Mouse (Mus musculus) adrenal gland, postnatal 4 days (tissue): ENCODE measurements around the gene Rsbn1l. TPM values are rescaled to one million over a fixed set of nuclear protein-coding genes. Genes with fewer than 3 reads are reported as not detected.

Source experiments
- DNase-seq, 2 experiments: peaks; one replicate each; pipeline ENCODE4 v3.0.0; 2021 to 2022; ENCODE audit warnings: low spot score in 2 of 2, mixed read lengths in 2 of 2
- long read RNA-seq, 2 experiments: library from polyadenylated mRNA; stranded (forward); transcript quantifications; one replicate each; pipeline ENCODE4 v2.0.0; 2021
- total RNA-seq, 2 experiments: library from RNA; stranded (reverse); gene quantifications; 2 replicates each; pipeline ENCODE4 v1.2.3; 2021

The Rsbn1l gene
- 10 to 100 TPM; 19.5 to 21.8 TPM for total RNA-seq
- long read RNA-seq, experiment 1, full-length matches to known transcripts: 2 of 7 reads
- long read RNA-seq, experiment 1, partial matches to known transcripts: 4 of 7 reads
- long read RNA-seq, experiment 1, other reads (novel, unspliced or antisense): 1 of 7 reads
- long read RNA-seq, experiment 2, full-length matches to known transcripts: 2 of 20 reads
- long read RNA-seq, experiment 2, partial matches to known transcripts: 10 of 20 reads
- long read RNA-seq, experiment 2, other reads (novel, unspliced or antisense): 8 of 20 reads

DNA sequence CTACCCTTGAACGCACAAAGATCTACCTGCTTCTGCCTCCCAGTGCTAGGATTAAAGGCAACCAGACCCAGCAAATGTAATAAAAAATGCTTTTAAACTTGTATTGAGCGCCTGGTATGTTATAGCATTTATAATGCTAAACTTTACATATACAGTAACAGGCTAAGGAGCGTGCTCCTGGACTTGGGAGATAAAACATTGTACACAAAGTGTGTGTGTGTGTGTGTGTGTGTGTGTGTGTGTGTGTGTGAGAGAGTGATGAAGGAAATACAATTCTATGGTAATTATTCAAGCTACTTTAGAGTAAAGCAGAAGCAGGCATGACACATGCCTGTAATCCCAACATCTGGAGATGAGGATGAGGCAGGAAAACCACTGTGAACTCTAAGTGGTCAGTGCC lies at the start of gene Rsbn1l:
Gene Rsbn1l (minus strand): TSS at position 101 of the 400 bp plus-strand sequence.
- no peak for DNase-seq

DNA sequence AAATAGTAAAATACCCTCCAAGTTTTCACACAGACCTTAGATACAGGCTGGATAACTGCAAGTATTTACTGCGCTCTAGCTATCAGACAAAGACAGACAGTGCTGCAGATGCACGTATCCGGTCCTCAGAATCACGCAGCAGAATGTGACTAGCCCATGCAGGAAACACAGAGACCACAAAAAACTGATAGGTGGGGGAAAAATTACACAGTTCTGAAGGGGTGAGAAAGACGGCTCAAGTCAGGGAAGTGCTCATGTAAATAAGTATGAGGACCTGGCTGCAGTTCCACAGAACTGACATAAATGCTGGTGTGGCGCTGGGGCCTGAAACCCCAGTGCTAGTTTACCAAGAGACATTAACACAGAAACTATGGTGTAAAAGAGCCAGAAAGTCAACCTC lies 46.5 kb upstream of the Rsbn1l start:
- no peak for DNase-seq

- no peak for DNase-seq
These were observed 45.6 kb upstream of the Rsbn1l start for GRCm38 (mm10) chr5:21001622-21002315.

GRCm38 (mm10) chr5:20998427-20998826 lies 42.2 kb upstream of the Rsbn1l start:
- DNase-seq: no peak

- no peak for DNase-seq
These were observed 41.4 kb upstream of the Rsbn1l start for GRCm38 (mm10) chr5:20997555-20997954.

- DNase-seq: no peak
These were observed 34.0 kb upstream of the Rsbn1l start for GRCm38 (mm10) chr5:20990062-20990809.

DNA sequence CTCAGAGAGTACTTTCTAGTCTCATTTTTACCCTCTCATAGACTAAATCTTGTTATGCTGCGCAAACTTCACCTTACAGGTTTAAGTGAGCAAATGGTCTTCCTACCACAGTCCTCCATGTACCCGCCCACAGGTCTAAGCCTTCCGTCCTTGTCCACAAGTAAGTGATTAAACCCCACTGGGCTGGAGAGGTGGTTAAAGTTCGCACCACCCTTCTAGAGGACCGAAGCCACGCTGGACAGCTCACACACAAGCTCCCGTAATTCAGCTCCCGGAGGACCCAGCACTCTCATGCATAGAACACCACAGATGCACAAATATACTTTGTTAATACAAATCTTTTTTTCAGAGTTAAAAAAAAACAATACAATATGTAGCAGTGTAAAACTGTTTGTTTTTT lies 30.1 kb upstream of the Rsbn1l start:
- DNase-seq: no peak

- no peak for DNase-seq
These were observed 27.3 kb upstream of the Rsbn1l start for GRCm38 (mm10) chr5:20983505-20983904.

GRCm38 (mm10) chr5:20974690-20975089 lies 18.5 kb upstream of the Rsbn1l start:
- DNase-seq: no peak

DNA sequence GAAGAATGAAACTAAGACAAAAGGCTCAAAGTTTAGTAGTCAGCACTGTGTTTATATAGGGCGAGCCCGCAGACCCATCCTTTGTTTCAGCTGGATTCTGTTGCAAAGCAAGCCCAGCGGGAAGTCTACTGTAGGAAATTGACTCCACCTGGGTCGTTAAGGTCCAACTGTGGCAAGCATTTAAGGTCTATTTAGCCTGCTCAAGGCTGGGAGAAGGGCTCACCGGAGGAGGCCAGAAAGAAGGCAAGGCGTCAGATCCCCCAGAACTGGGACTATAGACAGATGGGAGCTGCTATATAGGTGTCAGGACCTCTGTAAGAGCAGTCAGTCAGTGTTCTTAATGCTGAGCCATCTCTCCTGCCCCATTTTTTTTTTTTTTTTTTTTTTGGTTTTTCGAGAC lies 17.8 kb upstream of the Rsbn1l start:
- DNase-seq: no peak

DNA sequence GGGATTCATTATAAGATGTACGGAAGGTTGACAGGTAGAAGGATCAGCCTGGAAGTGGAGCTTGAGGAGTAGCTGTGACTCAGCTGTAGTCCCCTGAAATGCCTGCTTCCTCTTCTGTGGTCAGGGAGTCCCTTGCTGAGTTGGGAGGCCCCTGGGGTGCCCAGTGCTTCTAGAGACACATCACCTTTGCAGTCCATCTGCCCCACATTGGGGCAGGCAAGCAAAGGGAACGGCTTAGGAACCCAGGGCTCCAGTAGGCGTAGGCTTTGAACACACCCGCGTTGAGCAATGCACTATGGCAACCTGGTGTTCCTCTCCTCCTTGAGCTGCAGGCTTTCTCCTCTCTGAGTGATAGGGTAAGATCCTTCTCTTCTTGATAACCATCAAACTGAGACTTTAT lies 16.9 kb upstream of the Rsbn1l start:
- no peak for DNase-seq

DNA sequence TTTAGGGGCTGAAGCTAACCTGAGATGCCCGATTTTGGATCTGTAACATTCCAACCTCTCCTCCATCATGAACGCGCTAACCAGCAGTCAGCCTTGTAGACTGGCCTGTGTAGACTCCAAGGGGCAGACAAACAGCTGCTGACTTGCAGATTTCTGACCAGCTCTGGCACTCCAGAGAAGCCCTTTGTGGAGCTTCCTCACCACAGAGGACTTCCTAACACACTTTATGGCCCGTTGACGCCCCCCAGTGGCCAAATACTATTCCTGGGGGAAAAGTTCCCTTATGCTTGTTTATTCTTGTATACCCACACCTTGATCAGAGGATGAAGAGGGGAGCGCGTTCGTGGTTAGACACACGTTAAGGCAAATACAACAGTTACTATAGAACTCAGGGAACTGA lies 12.8 kb upstream of the Rsbn1l start:
- DNase-seq: peak in 1 of 2 experiments; percentile 22

DNA sequence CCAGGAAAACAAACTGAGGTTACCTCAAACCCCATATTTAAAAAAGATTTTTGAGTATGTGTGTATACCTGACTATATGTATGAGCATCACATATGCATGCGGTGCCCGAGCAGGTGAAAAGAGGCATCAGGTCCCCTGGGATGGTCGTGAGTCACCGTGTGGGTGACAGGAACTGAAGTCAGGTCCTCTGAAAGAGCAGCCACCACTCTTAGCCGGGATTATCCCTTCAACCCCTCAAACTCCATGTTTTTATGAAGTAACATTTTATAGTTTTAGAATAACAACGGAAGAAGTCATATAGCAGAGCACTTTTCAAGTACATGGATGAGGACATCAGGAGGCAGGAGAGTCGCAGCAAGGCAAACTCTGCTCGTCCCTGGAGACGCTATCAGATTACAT lies 12.3 kb upstream of the Rsbn1l start:
- DNase-seq: no peak

DNA sequence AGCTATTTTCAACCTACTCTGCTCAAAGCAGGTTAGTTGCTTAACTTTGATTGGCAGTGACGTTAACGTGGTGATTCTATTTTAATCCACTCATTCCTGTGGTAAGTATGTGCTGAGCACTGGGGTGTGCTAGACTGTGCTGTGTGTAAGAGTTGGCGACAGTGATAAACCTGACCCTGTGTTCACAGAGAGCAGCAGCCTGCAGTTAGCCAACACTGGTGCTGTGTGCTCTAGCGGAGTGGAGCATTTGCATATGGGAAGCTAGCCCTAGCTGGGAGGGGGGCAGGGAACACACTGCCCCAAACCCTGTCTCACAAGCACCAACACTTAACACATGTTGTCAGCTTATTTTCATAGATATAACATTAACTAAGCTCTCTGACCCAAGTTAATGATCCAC lies 11.7 kb upstream of the Rsbn1l start:
- no peak for DNase-seq

GRCm38 (mm10) chr5:20964446-20964845 lies 8.2 kb upstream of the Rsbn1l start:
- no peak for DNase-seq

DNA sequence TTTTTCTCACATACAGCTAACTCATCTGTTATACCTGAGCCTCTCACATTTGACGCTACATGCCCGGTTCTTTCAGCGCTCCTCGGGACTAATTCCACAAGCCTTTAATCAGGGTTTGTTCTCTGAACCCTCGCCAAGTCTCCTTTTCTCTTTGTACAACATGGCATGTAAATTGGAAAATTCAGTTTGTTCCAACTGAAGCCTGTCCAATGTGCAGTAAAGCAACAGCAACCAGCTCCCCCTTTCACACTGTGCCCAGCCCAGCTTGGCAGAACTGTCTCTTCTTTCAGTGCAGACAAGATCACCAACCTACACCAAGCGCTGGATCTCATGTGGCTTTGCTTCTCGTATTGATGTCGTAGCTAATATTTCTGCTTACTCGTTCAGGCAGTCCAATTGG lies 7.1 kb upstream of the Rsbn1l start:
- no peak for DNase-seq

- DNase-seq: no peak
These were observed 4.7 kb upstream of the Rsbn1l start for GRCm38 (mm10) chr5:20960927-20961326.

- no peak for DNase-seq
These were observed 923 bp downstream of the Rsbn1l start for GRCm38 (mm10) chr5:20955114-20955835.

DNA sequence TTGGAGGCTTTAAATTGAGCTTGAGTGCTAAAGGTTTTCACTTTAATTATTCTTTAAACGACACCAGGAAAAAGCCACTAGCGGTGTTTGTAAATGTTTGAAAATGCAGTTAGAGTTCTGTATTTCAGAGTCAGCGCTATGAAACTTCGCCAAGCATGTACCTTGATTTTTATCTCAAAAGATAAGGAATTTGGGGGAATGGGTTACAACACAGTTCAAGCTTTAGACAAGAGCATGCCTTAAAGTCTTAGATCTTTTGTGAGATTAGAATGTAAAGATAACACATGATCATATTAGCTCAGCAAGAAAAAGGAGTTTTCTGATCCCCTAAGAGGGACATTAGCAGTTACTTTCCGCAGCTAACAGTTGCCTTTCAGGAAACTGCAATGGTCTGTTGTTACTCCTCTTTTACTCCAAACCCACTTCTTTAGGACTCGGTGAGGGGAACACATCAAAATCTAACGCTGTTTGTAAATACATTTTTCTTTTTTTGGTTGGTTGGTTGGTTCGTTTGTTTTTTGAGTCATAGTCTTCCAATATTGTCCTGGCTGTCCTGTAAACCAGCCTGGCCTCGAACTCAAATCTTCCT lies 3.8 kb downstream of the Rsbn1l start:
- DNase-seq: no peak

DNA sequence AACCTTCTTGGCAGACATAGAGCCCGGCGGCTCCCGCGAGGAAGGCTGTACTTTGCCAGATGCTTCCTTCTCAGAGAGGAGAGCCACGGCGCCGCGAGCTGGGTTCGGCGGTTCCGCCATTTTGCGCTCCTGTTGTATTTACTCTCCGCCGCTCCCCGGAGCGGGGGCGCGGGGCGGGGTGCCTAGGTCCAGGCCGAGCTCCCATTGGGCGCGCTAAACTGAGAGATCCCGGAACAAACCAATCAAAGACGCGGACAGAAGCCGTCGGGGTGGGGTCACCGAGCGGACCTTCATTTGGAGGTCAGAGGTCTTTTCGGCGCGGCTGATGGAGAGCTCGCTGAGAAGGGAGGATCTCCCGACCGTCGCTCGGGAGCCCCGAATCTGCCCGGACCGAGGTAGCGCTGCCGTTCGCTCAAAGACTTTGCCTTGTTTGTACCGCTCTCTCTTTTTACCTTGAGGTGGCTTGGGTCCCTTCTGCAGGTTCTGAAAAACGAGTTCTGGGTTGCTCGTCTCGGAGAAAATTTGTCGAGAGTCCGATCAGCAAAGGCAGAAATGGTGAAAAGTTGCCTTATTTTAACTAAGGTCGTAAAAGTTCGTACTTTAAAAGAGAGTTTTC lies 4.4 kb downstream of the Rsbn1l start:
- peak; percentile 81 to 90 for DNase-seq
